Mouse (Mus musculus) neural tube, embryonic 12.5 days (tissue): ENCODE data around the gene Gm10696. TPM values are rescaled to one million over a fixed set of nuclear protein-coding genes. Genes with fewer than 3 reads are reported as not detected.
"Not testable (repeated sequence)": the region's sequence is repeated elsewhere in the genome, so short reads cannot be mapped to it uniquely, and the experiment has no call there.

ENCODE experiments used
- ATAC-seq: fragments of 200-750 bp; cut with Nextera tagmentation; 2 replicates; pipeline ENCODE4 v1.8.0; 2017; ENCODE audit warnings: low read depth, mild to moderate bottlenecking, moderate TSS enrichment, moderate library complexity; ENCODE audit not compliant: low FRiP score
- H3K27ac ChIP-seq: fragments of 300-500 bp; sonication (generic); 2 replicates; pipeline ENCODE4 v1.5.1; 2016
- H3K27me3 ChIP-seq: fragments of 300-500 bp; sonication (generic); replicated peaks from 2 replicates; pipeline ENCODE4 v1.6.1; 2016; ENCODE audit warnings: mild to moderate bottlenecking
- H3K36me3 ChIP-seq: fragments of 300-500 bp; sonication (generic); 2 replicates; pipeline ENCODE4 v1.6.1; 2016; ENCODE audit warnings: mild to moderate bottlenecking
- H3K4me1 ChIP-seq: fragments of 300-500 bp; sonication (generic); 2 replicates; pipeline ENCODE4 v1.6.1; 2016
- H3K4me2 ChIP-seq: fragments of 300-500 bp; sonication (generic); replicated peaks from 2 replicates; pipeline ENCODE4 v1.6.1; 2016; ENCODE audit warnings: mild to moderate bottlenecking
- H3K4me3 ChIP-seq: fragments of 300-500 bp; sonication (generic); 2 replicates; pipeline ENCODE4 v1.5.1; 2016
- H3K9ac ChIP-seq: fragments of 300-500 bp; sonication (generic); 2 replicates; pipeline ENCODE4 v1.6.1; 2016; ENCODE audit warnings: mild to moderate bottlenecking
- H3K9me3 ChIP-seq: fragments of 300-500 bp; sonication (generic); 2 replicates; pipeline ENCODE4 v1.6.1; 2016; ENCODE audit warnings: mild to moderate bottlenecking
- WGBS: fragments of 180-500 bp; shearing (Covaris S2); methylation state at CpG from one replicate; pipeline ENCODE4 v1.1.7; 2016; 5-methylcytosine and 5-hydroxymethylcytosine counted together
- polyA plus RNA-seq: library from polyadenylated mRNA; unstranded; fragments of >200 nt; fragmentation: Nextera tagmentation; extraction: Ambion mirVana; gene quantifications from 2 replicates; pipeline ENCODE4 v1.2.1, GENCODE M21; 2016

Gene Gm10696
- not detected in 2 replicates for polyA plus RNA-seq

DNA sequence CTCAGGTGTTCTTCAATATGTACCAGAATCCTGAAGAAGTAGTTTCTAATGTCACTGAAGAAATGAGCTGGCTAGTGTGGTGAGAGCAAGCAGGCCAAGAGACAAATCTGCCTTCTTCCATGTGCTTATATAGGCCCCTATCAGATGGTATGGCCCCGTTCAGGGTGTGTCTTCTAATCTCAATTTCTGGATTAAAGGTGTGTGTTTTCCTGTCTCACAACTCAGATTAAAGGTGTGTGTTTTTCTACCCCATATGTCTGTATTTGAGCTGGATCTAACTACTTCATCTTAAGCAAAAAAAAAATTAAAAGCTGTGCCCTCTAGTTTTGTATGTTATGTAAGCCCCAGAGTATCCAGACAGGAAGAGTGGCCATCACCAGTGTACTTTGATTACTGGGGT, at the start of gene Gm10696:
Gene Gm10696, minus strand, starts transcription at position 101 of the 400 bp plus-strand sequence.
- H3K36me3 ChIP-seq, H3K9ac ChIP-seq, H3K4me1 ChIP-seq, H3K4me3 ChIP-seq, H3K27me3 ChIP-seq, H3K9me3 ChIP-seq, ATAC-seq, H3K27ac ChIP-seq, H3K4me2 ChIP-seq: not testable (repeated sequence)
- WGBS, result 89% methylated on average over 1 of the region's 1 CpGs

- ATAC-seq, H3K4me1 ChIP-seq, H3K4me3 ChIP-seq, H3K36me3 ChIP-seq, H3K9ac ChIP-seq, H3K27me3 ChIP-seq, H3K27ac ChIP-seq, H3K4me2 ChIP-seq, H3K9me3 ChIP-seq: not testable (repeated sequence)
- 88% methylated on average over 3 of the region's 4 CpGs for WGBS
Observed at GRCm38 (mm10) chr3:94196414-94196813, 18.4 kb upstream of the Gm10696 start, which contains the start of gene Gm5286. TSS of gene Gm5286 (plus strand) at chr3:94196714.

DNA sequence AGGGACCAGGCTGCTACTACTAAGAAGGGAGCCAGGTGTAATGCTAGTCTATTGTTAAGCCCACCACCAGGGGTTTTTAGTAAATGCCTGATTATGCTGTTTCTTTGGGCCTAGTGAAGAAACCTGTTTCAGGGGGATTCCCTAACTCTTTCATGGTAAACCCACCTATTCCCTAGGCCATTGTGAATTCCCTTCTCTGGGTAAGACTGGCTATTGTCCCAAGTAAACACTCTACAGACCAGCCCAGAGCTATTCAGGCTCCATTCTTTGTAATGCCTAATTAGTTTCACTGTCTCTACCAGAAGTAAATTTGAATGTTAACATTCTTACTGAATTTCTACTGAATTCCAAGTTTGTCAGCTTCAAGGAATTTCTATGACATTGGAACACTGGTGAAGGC, 10.6 kb downstream of the Gm10696 start:
- not testable (repeated sequence) for H3K27ac ChIP-seq, H3K4me1 ChIP-seq, ATAC-seq, H3K36me3 ChIP-seq, H3K4me2 ChIP-seq, H3K9me3 ChIP-seq, H3K4me3 ChIP-seq, H3K9ac ChIP-seq, H3K27me3 ChIP-seq

Other genes with a start within 250 kb of the Gm10696 start
- gene Gm9117, start 234.7 kb downstream of the Gm10696 start, polyA plus RNA-seq, result not detected in 2 replicates
- gene Tdpoz5, start 216.9 kb downstream of the Gm10696 start, polyA plus RNA-seq, result not detected in 2 replicates
- not detected in 2 replicates for gene Gm9125, start 123.3 kb downstream of the Gm10696 start, polyA plus RNA-seq
- not detected in 2 replicates for gene Gm10697, start 105.5 kb downstream of the Gm10696 start, polyA plus RNA-seq
- not detected in 2 replicates for gene Gm5286, start 18.5 kb upstream of the Gm10696 start, polyA plus RNA-seq
- not detected in 2 replicates for gene Gm4778, start 85.8 kb upstream of the Gm10696 start, polyA plus RNA-seq
- 19.2 and 20.9 TPM in 2 replicates for gene Them4, start 131.9 kb upstream of the Gm10696 start, polyA plus RNA-seq
- not detected in 2 replicates for gene Them5, start 163.9 kb upstream of the Gm10696 start, polyA plus RNA-seq
- 2.4 and 3.1 TPM in 2 replicates for gene C2cd4d, start 184.2 kb upstream of the Gm10696 start, polyA plus RNA-seq
- 0.20 TPM in 2 replicates for gene Rorc, start 194.6 kb upstream of the Gm10696 start, polyA plus RNA-seq
- gene Lingo4, start 220.3 kb upstream of the Gm10696 start, polyA plus RNA-seq, result 0.29 and 0.51 TPM in 2 replicates
- 47.3 and 55.5 TPM in 2 replicates for gene Tdrkh, start 235.1 kb upstream of the Gm10696 start, polyA plus RNA-seq